Mouse (Mus musculus) forebrain, embryonic 12.5 days (tissue): ENCODE measurements around the gene Nxt1. TPM values are rescaled to one million over a fixed set of nuclear protein-coding genes. Genes with fewer than 3 reads are reported as not detected.

ENCODE experiments used
- ATAC-seq: fragments of 200-750 bp; cut with Nextera tagmentation; 2 replicates; pipeline ENCODE4 v1.8.0; 2017; ENCODE audit warnings: moderate TSS enrichment; ENCODE audit not compliant: low FRiP score
- H3K27ac ChIP-seq: fragments of 300-500 bp; sonication (generic); 2 replicates; pipeline ENCODE4 v1.5.1; 2016; ENCODE audit warnings: mild to moderate bottlenecking
- H3K27me3 ChIP-seq: fragments of 300-500 bp; sonication (generic); 2 replicates; pipeline ENCODE4 v1.6.1; 2016; ENCODE audit warnings: mild to moderate bottlenecking
- H3K36me3 ChIP-seq: fragments of 300-500 bp; sonication (generic); replicated peaks from 2 replicates; pipeline ENCODE4 v1.6.1; 2016; ENCODE audit warnings: mild to moderate bottlenecking
- H3K4me1 ChIP-seq: fragments of 300-500 bp; sonication (generic); 2 replicates; pipeline ENCODE4 v1.6.1; 2016
- H3K4me2 ChIP-seq: fragments of 300-500 bp; sonication (generic); 2 replicates; pipeline ENCODE4 v1.6.1; 2016; ENCODE audit warnings: mild to moderate bottlenecking, moderate library complexity
- H3K4me3 ChIP-seq: fragments of 300-500 bp; sonication (generic); replicated peaks from 2 replicates; pipeline ENCODE4 v1.5.1; 2016; ENCODE audit warnings: mild to moderate bottlenecking
- H3K9ac ChIP-seq: fragments of 300-500 bp; sonication (generic); 2 replicates; pipeline ENCODE4 v1.6.1; 2016; ENCODE audit warnings: mild to moderate bottlenecking
- H3K9me3 ChIP-seq: fragments of 300-500 bp; sonication (generic); 2 replicates; pipeline ENCODE4 v1.6.1; 2016
- WGBS: fragments of 180-500 bp; shearing (Covaris S2); methylation state at CpG from one replicate; pipeline ENCODE4 v1.1.7; 2016; 5-methylcytosine and 5-hydroxymethylcytosine counted together
- polyA plus RNA-seq: library from polyadenylated mRNA; unstranded; fragments of >200 nt; fragmentation: Nextera tagmentation; extraction: Ambion mirVana; gene quantifications from 2 replicates; pipeline ENCODE4 v1.2.1, GENCODE M21; 2016

Gene Nxt1
- polyA plus RNA-seq, 1 experiment from 2014 or later: 109 TPM

DNA sequence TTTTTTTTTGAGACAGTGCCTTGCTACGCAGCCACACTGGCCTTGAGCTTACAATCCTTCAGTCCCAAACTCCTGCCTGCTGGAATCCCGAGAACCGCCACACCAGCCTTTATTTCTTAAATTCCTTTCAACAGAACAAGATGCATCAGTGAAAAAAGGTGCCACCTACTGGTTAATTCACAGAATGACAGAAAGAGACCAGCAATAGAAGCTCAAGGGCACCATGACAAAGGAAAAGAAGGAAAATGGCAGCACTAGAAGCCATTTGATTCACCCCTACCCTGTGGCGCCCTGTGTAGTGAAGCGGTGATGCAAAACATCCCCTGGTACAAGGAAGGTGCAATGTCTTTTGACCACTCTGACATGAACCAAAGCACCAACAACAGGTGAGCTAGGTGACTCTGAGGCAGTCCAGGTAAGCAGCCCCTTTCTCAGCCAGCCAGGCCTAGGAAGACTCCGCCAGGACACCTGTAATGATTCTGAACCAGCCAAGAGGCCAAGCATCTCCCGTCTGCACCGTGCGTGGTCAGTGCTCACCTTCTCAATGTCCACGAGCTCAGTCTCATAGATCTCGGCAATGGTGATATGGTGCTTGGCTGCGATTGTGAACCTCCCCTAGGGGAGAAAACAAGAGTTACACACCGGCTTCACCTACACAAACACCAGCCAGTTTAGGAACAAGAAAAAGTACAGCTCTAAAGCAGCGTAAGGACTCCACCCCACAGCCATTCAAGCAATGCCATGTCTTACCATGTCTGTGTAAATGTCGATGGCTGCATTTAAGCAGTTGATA, 34.2 kb downstream of the Nxt1 start:
- 74% methylated on average over 15 of the region's 15 CpGs for WGBS

GRCm38 (mm10) chr2:148707202-148707530, 34.8 kb downstream of the Nxt1 start:
- Histone ChIP-seq H3K9me3 (no peaks in the 10 kb centered on the region), H3K27me3 (no peaks in the 10 kb centered on the region), H3K36me3 (peaks cover 25% of the 10 kb centered on the region; the same call in 1 of the 2 replicates), H3K4me2 (no peak overlapping the region), H3K4me1 (no peaks in the 10 kb centered on the region), H3K9ac (no peak overlapping the region), H3K4me3 (no peak overlapping the region), H3K27ac (no peak overlapping the region)
- no peak; the same call in 1 of the 2 replicates for ATAC-seq
- WGBS: 50% methylated on average over 6 of the region's 6 CpGs

More for the DNA sequence above, 34.2 kb downstream of the Nxt1 start:
- H3K9me3 ChIP-seq: no peaks in the 10 kb centered on the region
- H3K27me3 ChIP-seq: no peaks in the 10 kb centered on the region
- H3K27ac ChIP-seq: no peak overlapping the region
- no peak overlapping the region for H3K4me3 ChIP-seq
- no peaks in the 10 kb centered on the region for H3K4me1 ChIP-seq
- H3K9ac ChIP-seq: no peak overlapping the region
- H3K4me2 ChIP-seq: no peak overlapping the region
- H3K36me3 ChIP-seq: peaks cover 21% of the 10 kb centered on the region; the same call in 1 of the 2 replicates
- peak; percentile 65; the same call in 1 of the 2 replicates for ATAC-seq

- 87% methylated on average over 3 of the region's 3 CpGs for WGBS
- Histone ChIP-seq H3K9me3 (no peaks in the 10 kb centered on the region), H3K4me2 (no peak overlapping the region), H3K27me3 (no peaks in the 10 kb centered on the region), H3K36me3 (peaks cover 21% of the 10 kb centered on the region; the same call in 1 of the 2 replicates), H3K27ac (no peak overlapping the region), H3K4me3 (no peak overlapping the region), H3K9ac (no peak overlapping the region), H3K4me1 (no peaks in the 10 kb centered on the region)
- no peak for ATAC-seq
Observed at GRCm38 (mm10) chr2:148712326-148712725, 39.9 kb downstream of the Nxt1 start.

GRCm38 (mm10) chr2:148717072-148717471, 44.7 kb downstream of the Nxt1 start:
- Histone ChIP-seq H3K9ac (no peak overlapping the region), H3K36me3 (0 out of 2 replicates have a peak, but pooled peaks cover 3% of the 10 kb centered on the region), H3K4me2 (no peak overlapping the region), H3K4me3 (no peak overlapping the region), H3K27ac (no peak overlapping the region), H3K4me1 (no peaks in the 10 kb centered on the region), H3K9me3 (no peaks in the 10 kb centered on the region), H3K27me3 (no peaks in the 10 kb centered on the region)
- WGBS: 58% methylated on average over 2 of the region's 2 CpGs
- no peak for ATAC-seq

DNA sequence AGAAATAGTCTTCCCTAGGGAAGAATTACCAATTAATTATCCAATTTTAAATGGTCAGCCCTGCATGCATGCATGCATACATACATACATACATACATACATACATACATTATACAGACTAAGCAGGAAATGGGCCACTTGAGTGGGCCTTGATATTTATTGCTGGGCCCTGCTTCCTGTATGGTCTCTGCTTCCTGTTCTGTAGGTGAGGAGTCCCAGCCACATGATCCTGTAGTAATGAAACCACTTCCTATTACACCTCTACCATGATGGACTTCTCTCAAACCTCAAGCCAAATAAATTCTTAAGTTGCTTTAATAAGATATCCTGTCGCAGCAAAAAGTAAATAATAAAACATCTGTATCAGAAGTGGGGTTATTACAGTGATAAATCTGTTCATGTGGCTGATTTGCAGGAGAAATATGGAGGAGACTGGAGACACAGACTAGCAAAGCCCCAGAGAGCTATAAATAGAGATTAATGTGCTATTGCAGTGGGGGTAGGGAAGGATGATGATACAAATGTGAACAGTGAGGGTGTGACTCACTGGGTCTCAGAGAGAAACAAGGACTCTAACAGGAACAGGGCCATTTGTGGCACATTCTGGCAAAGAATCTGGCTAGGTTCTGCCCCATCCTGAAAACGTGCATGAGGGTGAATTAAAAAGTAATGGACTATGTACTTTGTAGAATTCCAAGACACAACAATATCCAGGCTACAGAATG, 47.0 kb downstream of the Nxt1 start:
- ATAC-seq: no peak
- WGBS: 87% methylated on average over 2 of the region's 2 CpGs

More for the DNA sequence above, 47.0 kb downstream of the Nxt1 start:
- Histone ChIP-seq H3K4me2 (no peak overlapping the region), H3K9me3 (no peaks in the 10 kb centered on the region), H3K27me3 (no peaks in the 10 kb centered on the region), H3K4me1 (no peaks in the 10 kb centered on the region), H3K27ac (no peak overlapping the region), H3K9ac (no peak overlapping the region), H3K4me3 (no peak overlapping the region), H3K36me3 (no peaks in the 10 kb centered on the region)

Other genes starting within 250 kb of the Nxt1 start
- gene Cd93, start 229.0 kb upstream of the Nxt1 start, polyA plus RNA-seq: 5.7 and 6.4 TPM in 2 replicates
- 22.8 and 25.7 TPM in 2 replicates for gene Gzf1, start 8.4 kb downstream of the Nxt1 start, polyA plus RNA-seq
- gene Napb, start 59.9 kb downstream of the Nxt1 start, polyA plus RNA-seq: 18.6 and 19.7 TPM in 2 replicates
- not detected in 2 replicates for gene Cstl1, start 77.8 kb downstream of the Nxt1 start, polyA plus RNA-seq
- not detected in 2 replicates for gene Cst11, start 98.9 kb downstream of the Nxt1 start, polyA plus RNA-seq
- not detected in 2 replicates for gene 8030411F24Rik, start 109.4 kb downstream of the Nxt1 start, polyA plus RNA-seq
- gene Cst12, start 116.8 kb downstream of the Nxt1 start, polyA plus RNA-seq: not detected in 2 replicates
- not detected in 2 replicates for gene Cst8, start 126.2 kb downstream of the Nxt1 start, polyA plus RNA-seq
- gene Cst13, start 147.5 kb downstream of the Nxt1 start, polyA plus RNA-seq: not detected in 2 replicates
- gene Cst9, start 162.5 kb downstream of the Nxt1 start, polyA plus RNA-seq: not detected in 2 replicates
- gene 9230104L09Rik, start 192.4 kb downstream of the Nxt1 start, polyA plus RNA-seq: not detected in 2 replicates
- gene Cst3, start 203.1 kb downstream of the Nxt1 start, polyA plus RNA-seq: 290 and 307 TPM in 2 replicates